Mouse (Mus musculus) T-helper 2 cell (primary cell): ENCODE results near the gene Ncbp3.
"Not testable (repeated sequence)": the region's sequence is repeated elsewhere in the genome, so short reads cannot be mapped to it uniquely, and the experiment has no call there.

Experiments used
- in situ Hi-C: fragments of 300-600 bp; cut with MboI, MseI; formaldehyde crosslinking; loops from one replicate; pipeline ENCODE4 v1.15.1; 2025; ENCODE audit warnings: high pct_unique_total_duplicates

The Ncbp3 gene

GRCm38 (mm10) chr11:73084804-73085231 is 37.2 kb downstream of the Ncbp3 start:
- in situ Hi-C loops: no loop called here

GRCm38 (mm10) chr11:73085391-73085790 is 37.8 kb downstream of the Ncbp3 start:
- in situ Hi-C loops: no loop called here

DNA sequence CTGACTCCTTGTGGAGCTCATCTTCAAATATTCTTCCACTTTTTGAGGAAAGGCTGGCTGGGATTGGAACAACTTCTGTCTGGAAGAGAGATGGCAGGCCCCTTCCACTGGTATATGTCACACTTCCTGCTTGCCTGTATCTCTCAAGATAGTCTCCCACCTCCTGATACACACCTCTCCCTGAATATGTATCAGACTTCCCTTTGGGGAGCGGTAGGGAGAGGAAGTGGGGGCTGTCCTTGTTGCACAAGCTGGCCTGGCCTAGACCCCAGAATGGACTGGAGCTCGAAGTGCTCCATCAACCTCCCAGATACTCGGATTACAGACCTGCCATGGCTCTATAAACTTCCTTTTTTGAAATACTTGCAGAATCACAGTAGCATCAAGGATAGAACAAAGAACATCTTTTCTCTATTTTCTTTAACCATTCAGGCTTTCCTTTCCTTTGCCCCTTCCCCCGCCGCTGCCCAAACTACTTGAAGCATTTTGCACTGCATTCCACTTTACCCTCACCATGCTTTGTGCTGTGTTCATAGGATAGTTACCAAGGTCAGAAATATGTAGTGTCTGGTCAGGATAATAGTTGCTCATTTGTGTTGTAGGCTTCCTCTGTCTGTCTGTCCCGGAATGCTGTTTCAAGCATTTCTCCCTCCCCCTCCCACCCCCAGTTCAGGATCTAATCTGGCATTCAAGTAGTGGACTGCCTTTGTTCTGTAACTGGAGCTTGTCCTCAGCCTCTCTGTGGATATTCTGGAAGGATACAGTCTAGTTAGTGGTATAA is 40.3 kb downstream of the Ncbp3 start:
- in situ Hi-C loops: no loop called here

DNA sequence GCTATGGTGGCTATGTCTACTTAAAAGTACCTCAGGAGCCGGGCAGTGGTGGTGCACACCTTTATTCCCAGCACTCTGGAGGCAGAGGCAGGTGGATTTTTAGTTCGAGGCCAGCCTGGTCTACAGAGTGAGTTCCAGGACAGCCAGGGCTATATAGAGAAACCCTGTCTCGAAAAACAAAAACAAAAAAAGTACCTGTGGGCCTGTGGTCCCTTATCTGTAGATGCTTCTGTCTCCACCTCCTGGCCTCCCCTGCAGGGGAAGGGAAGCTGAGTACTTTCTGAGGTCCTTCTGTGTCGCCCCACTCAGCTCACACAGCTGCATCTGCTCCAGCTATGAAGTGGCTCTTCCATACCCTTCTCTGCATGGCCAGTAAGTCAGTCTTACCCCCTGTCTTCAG is 42.7 kb downstream of the Ncbp3 start, which contains the start of gene Itgae:
Gene Itgae, plus strand, starts transcription at position 301 of the 400 bp plus-strand sequence.
- in situ Hi-C loops: no loop called here

GRCm38 (mm10) chr11:73090826-73091225 is 43.2 kb downstream of the Ncbp3 start:
- in situ Hi-C loops: no loop called here

DNA sequence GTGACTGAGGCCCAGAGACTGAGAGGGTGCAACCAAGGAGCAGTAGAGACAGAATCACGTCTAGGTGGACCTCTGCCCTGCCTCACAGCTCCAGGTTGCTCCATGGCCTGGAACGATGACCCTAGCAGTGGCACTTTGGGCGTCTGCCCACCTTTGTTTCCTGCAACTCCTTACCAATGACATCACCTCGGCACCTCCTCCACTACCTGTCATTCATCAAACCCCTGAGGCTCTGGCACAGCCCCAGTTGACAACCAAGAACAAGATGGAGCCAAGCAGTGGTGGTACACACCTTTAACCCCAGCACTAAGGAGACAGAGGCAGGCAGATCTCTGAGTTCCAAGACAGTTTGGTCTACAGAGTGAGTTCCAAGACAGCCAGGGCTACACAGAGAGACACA is 44.5 kb downstream of the Ncbp3 start:
- in situ Hi-C loops: no loop called here

DNA sequence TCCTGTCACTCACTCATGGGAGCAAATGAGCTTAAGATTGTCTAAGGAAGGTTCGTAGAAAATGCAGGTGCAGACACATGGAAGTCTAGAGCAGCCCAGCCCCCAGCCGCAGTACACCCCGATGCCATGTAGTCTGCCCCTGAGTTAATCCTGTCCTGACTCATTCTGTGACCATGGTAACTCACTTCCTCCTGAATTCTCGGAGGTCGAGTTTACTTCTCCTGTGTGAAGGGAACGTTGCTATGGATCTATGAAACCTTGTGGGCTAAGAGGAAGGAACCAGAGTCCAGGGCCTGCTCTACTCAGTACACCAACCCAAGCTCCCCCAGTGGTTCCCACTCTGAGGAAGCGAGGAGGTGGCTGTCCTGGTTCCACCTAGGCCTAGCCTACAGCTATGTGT is 45.3 kb downstream of the Ncbp3 start:
- in situ Hi-C loops: no loop called here

GRCm38 (mm10) chr11:73094231-73094995 is 46.8 kb downstream of the Ncbp3 start:
- in situ Hi-C loops: no loop called here

GRCm38 (mm10) chr11:73098860-73099259 is 51.3 kb downstream of the Ncbp3 start:
- in situ Hi-C loops: no loop called here

DNA sequence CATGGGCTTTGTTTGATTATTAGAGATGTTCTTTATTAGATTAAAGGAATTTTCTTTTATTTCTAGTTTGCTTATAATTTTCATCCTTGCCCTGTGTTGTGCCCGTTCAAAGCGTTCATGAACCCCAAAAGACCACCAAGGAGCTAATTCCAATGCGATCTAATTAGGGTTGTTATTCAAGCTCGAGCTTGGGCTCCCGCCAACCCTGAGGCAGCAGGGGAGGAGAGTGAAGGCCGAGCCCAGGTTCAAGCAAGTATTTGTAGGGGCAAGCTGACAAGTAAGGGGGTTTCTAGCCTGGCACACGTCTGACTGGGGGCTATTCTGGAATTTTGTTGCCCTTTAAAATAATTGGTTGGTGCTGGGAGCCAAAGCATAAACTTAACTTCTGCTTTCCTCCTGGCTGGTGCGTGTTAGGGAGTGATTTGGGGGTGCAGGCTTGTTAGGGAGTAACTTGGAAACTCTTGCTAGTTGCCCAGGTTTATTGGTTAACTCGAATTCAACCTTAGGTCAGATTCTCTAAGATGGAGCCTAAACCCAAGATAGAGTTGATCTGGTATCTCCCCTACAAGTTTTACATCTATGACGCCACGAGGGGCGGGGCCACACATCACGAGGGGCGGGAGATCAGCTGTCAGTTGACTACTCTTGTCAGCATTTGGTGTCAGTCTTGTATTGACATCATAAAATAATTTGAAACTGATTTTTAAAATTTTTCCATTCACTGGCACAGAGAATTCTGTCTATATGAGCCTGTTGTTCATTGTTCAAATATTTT is 52.6 kb downstream of the Ncbp3 start:
- in situ Hi-C loops: no loop called here

DNA sequence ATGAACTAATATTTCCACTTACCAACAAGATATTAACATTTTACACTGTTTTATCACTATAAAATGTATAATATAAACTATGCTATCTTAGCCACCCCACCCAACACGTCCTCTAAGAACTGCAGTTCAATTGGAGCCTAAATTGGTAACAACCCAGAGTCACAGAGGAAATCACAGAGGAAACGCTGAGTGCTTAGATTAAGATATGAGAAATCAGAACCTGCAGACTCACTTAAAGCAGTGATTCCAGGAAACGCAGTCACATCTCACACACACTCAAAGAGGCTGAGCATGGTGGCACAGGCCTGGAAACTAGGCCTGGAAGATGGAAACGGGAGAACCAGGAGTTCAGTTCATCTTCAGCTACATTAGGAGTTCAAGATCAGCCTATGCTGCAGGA is 53.7 kb downstream of the Ncbp3 start:
- in situ Hi-C loops: no loop called here

- in situ Hi-C loops: no loop called here
These were observed 57.7 kb downstream of the Ncbp3 start for GRCm38 (mm10) chr11:73105246-73105645.

GRCm38 (mm10) chr11:73107358-73107757 is 59.8 kb downstream of the Ncbp3 start:
- in situ Hi-C loops: not testable (repeated sequence)

GRCm38 (mm10) chr11:73108195-73108897 is 60.8 kb downstream of the Ncbp3 start:
- in situ Hi-C loops: no loop called here

- in situ Hi-C loops: no loop called here
These were observed 61.5 kb downstream of the Ncbp3 start for GRCm38 (mm10) chr11:73108898-73109625.

GRCm38 (mm10) chr11:73109941-73110340 is 62.4 kb downstream of the Ncbp3 start:
- in situ Hi-C loops: no loop called here

DNA sequence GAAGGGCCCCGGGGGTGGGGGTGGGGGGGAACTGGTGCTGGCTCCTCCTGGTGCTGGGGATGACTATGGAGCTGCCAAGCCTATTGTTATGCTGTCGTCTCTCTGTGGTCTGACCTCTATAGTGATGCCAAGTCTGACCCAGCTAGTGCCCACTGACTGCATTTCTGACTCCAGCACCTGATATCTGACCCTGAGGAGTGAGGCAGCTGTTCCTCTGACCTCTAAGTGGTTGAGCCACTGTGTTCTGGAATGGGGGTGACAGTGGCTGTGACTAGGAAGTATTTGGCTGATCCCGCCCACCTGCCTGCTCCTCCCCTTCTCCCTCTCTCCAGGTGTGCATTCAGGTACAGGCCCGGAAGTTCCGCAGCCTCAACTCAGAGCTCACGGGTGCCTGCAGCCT is 63.8 kb downstream of the Ncbp3 start:
- in situ Hi-C loops: no loop called here

DNA sequence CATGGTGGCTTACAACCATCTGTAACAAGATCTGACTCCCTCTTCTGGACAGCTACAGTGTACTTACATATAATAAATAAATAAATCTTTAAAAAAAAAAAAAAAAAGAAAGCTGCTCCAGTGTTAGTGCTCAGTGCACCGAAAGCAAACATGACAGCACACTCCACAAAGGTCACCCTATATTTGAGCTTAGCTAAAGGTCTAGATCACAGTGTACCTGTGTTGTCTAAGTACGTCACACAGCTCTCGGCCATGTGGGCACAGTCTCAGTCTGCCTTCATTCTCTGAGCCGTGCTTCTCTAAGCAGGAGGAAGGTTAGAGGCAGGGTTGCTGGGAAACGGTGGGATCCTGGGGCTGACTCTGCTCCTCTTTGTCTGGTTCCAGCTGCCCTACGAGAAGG is 78.9 kb downstream of the Ncbp3 start:
- in situ Hi-C loops: loop anchor here (25.0 kb wide), 1 partner anchor 611 kb away; no protein-coding TSS in a partner anchor

DNA sequence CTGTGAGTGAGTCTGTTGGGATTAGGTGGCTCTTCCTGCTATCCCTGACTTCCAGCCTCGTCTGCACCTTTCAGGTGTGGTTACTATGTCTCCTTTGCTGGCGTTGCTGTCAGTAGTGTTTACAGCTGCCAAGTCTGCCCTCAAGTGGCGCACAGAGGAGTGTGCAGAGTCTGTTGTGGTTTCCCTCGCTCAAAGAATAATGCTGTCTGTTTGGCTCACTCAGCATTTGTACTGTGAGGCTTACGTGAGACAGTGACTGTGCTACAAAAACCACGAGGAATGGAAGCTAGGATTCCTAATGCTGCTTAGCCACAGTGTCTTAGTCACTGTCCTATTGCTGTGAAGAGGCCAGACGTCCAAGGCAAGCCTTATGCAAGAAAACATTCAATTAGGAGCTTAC is 83.4 kb downstream of the Ncbp3 start:
- in situ Hi-C loops: loop anchor here (10.0 to 25.0 kb wide), 2 partner anchors 606 to 1244 kb away; no protein-coding TSS in a partner anchor

DNA sequence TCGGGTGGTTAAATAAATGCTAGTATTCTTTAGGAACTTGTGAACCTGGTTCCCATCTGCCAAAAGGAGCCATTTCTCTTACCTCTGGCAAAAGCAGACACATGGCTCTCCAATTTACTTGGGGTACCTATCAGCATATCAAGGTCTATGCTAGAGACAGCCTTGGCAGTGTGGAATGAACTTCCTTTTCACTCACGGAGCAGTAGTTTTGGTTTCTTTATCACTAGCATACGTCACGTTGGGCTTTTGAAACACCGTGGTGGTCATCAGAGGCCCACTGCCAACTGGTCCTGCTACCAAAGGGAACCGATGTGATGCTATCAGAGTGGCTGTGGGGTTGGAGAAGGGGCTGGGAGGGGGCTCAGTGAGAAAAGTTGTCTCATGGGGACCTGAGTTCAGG is 85.4 kb downstream of the Ncbp3 start:
- in situ Hi-C loops: loop anchor here (10.0 to 25.0 kb wide), 2 partner anchors 604 to 1242 kb away; no protein-coding TSS in a partner anchor
